Mouse (Mus musculus): ENCODE results near the gene Camk1. TPM values are rescaled to one million over a fixed set of nuclear protein-coding genes. Genes with fewer than 3 reads are reported as not detected.
A peak's percentile ranks its signal among the peaks of the same experiment; 100 is the strongest.

Camk1 gene
- total RNA-seq, 2 experiments from 2014 or later = 115 to 121 TPM

- intact Hi-C loops (cut with DNase I) = no loop called here
- Histone ChIP-seq H3K27ac (no peak overlapping the region), H3K4me3 (no peak overlapping the region)
- no peak for DNase-seq (ENCODE audit: extremely low spot score in 1 of 2, low spot score in 2 of 2)
- TF ChIP-seq CTCF (IDR thresholded peaks at IDR 0.05) = no peak
Observed at GRCm38 (mm10) chr6:113331721-113332120, 12.1 kb downstream of the Camk1 start.

- intact Hi-C loops (cut with DNase I) = no loop called here
- no peak for DNase-seq (ENCODE audit: extremely low spot score in 1 of 2, low spot score in 2 of 2)
- no peak overlapping the region for H3K4me3 ChIP-seq
- H3K27ac ChIP-seq = no peak overlapping the region
- no peak for TF ChIP-seq CTCF (IDR thresholded peaks at IDR 0.05)
Observed at GRCm38 (mm10) chr6:113330547-113330946, 13.2 kb downstream of the Camk1 start.

GRCm38 (mm10) chr6:113329396-113329795 lies 14.4 kb downstream of the Camk1 start:
- no peak overlapping the region for H3K4me3 ChIP-seq
- intact Hi-C loops (cut with DNase I) = no loop called here
- TF ChIP-seq CTCF (IDR thresholded peaks at IDR 0.05) = no peak
- H3K27ac ChIP-seq = no peak overlapping the region
- no peak for DNase-seq (ENCODE audit: extremely low spot score in 1 of 2, low spot score in 2 of 2)

- intact Hi-C loops (cut with DNase I) = no loop called here
- Histone ChIP-seq H3K4me3 (peak within 1 kb of the TSS; percentile 74), H3K27ac (peak within 1 kb of the TSS; percentile 92)
- TF ChIP-seq CTCF (IDR thresholded peaks at IDR 0.05) = no peak
- DNase-seq (ENCODE audit: extremely low spot score in 1 of 2, low spot score in 2 of 2) = peak; percentile 96 to 98
Observed at GRCm38 (mm10) chr6:113326533-113327315, 17.1 kb downstream of the Camk1 start, which contains the start of gene Ogg1. Gene Ogg1, plus strand, starts transcription at chr6:113326972.

GRCm38 (mm10) chr6:113315972-113316371 lies 27.8 kb downstream of the Camk1 start:
- TF ChIP-seq CTCF (IDR thresholded peaks at IDR 0.05) = no peak
- no peak for DNase-seq (ENCODE audit: extremely low spot score in 1 of 2, low spot score in 2 of 2)
- Histone ChIP-seq H3K27ac (no peak overlapping the region), H3K4me3 (no peak overlapping the region)
- intact Hi-C loops (cut with DNase I) = no loop called here

- H3K4me3 ChIP-seq = peak overlapping the region; percentile 93
- intact Hi-C loops (cut with DNase I) = loop anchor here (5.0 kb wide), 2 partner anchors 71 to 261 kb away; partner anchors contain the start of genes Mtmr14 and Thumpd3
- no peak for DNase-seq (ENCODE audit: extremely low spot score in 1 of 2, low spot score in 2 of 2)
- H3K27ac ChIP-seq = no peak overlapping the region
- TF ChIP-seq CTCF (IDR thresholded peaks at IDR 0.05) = peak; percentile 41
Observed at GRCm38 (mm10) chr6:113308141-113308540, 35.6 kb downstream of the Camk1 start.

GRCm38 (mm10) chr6:113307481-113308121 lies 36.2 kb downstream of the Camk1 start:
- H3K4me3 ChIP-seq = peak overlapping the region; percentile 93
- peak in 1 of 2 experiments; percentile 29 for DNase-seq (ENCODE audit: extremely low spot score in 1 of 2, low spot score in 2 of 2)
- TF ChIP-seq CTCF (IDR thresholded peaks at IDR 0.05) = no peak
- H3K27ac ChIP-seq = peak overlapping the region; percentile 100
- intact Hi-C loops (cut with DNase I) = loop anchor here (5.0 kb wide), 2 partner anchors 70 to 260 kb away; partner anchors contain the start of genes Mtmr14 and Thumpd3

- Histone ChIP-seq H3K4me3 (peak within 1 kb of the TSS; percentile 93), H3K27ac (peak within 1 kb of the TSS; percentile 100)
- intact Hi-C loops (cut with DNase I) = loop anchor here (1.0 to 5.0 kb wide), 4 partner anchors 70 to 260 kb away; partner anchors contain the start of genes Creld1, Mtmr14, Setd5 and Thumpd3
- DNase-seq (ENCODE audit: extremely low spot score in 1 of 2, low spot score in 2 of 2) = no peak
- no peak; the same call in none of the 2 replicates for TF ChIP-seq CTCF (IDR thresholded peaks at IDR 0.05)
Observed at GRCm38 (mm10) chr6:113306986-113307349, 36.8 kb downstream of the Camk1 start, which contains the start of gene Brpf1. Gene Brpf1, plus strand, starts transcription at chr6:113307137.

GRCm38 (mm10) chr6:113306322-113306985 lies 37.3 kb downstream of the Camk1 start:
- intact Hi-C loops (cut with DNase I) = loop anchor here (1.0 to 5.0 kb wide), 4 partner anchors 69 to 259 kb away; partner anchors contain the start of genes Creld1, Mtmr14, Setd5 and Thumpd3
- Histone ChIP-seq H3K4me3 (peak overlapping the region; percentile 93), H3K27ac (peak overlapping the region; percentile 100)
- TF ChIP-seq CTCF (IDR thresholded peaks at IDR 0.05) = no peak
- peak; percentile 98 to 100 for DNase-seq (ENCODE audit: extremely low spot score in 1 of 2, low spot score in 2 of 2)

- intact Hi-C loops (cut with DNase I) = loop anchor here (5.0 kb wide), 2 partner anchors 130 to 600 kb away; no protein-coding TSS in a partner anchor
- Histone ChIP-seq H3K27ac (no peak overlapping the region), H3K4me3 (no peak overlapping the region)
- TF ChIP-seq CTCF (IDR thresholded peaks at IDR 0.05) = peak; percentile 60
- DNase-seq (ENCODE audit: extremely low spot score in 1 of 2, low spot score in 2 of 2) = no peak
Observed at GRCm38 (mm10) chr6:113302258-113302657, 41.5 kb downstream of the Camk1 start.

- no peak for TF ChIP-seq CTCF (IDR thresholded peaks at IDR 0.05)
- no peak for DNase-seq (ENCODE audit: extremely low spot score in 1 of 2, low spot score in 2 of 2)
- no peak overlapping the region for H3K27ac ChIP-seq
- no peak overlapping the region for H3K4me3 ChIP-seq
- intact Hi-C loops (cut with DNase I) = loop anchor here (5.0 kb wide), 2 partner anchors 129 to 599 kb away; no protein-coding TSS in a partner anchor
Observed at GRCm38 (mm10) chr6:113301350-113301749, 42.4 kb downstream of the Camk1 start.

Measured in left cerebral cortex, adult 2 months (tissue).